Mouse (Mus musculus) neural tube, embryonic 12.5 days (tissue): Measurements from ENCODE around the gene Pigx. TPM values are rescaled to one million over a fixed set of nuclear protein-coding genes. Genes with fewer than 3 reads are reported as not detected.
A peak's percentile ranks its signal among the peaks of the same experiment; 100 is the strongest.

Experiments used
- ATAC-seq: fragments of 200-750 bp; cut with Nextera tagmentation; 2 replicates; pipeline ENCODE4 v1.8.0; 2017; ENCODE audit warnings: low read depth, mild to moderate bottlenecking, moderate TSS enrichment, moderate library complexity; ENCODE audit not compliant: low FRiP score
- H3K27ac ChIP-seq: fragments of 300-500 bp; sonication (generic); 2 replicates; pipeline ENCODE4 v1.5.1; 2016
- H3K27me3 ChIP-seq: fragments of 300-500 bp; sonication (generic); replicated peaks from 2 replicates; pipeline ENCODE4 v1.6.1; 2016; ENCODE audit warnings: mild to moderate bottlenecking
- H3K36me3 ChIP-seq: fragments of 300-500 bp; sonication (generic); 2 replicates; pipeline ENCODE4 v1.6.1; 2016; ENCODE audit warnings: mild to moderate bottlenecking
- H3K4me1 ChIP-seq: fragments of 300-500 bp; sonication (generic); 2 replicates; pipeline ENCODE4 v1.6.1; 2016
- H3K4me2 ChIP-seq: fragments of 300-500 bp; sonication (generic); replicated peaks from 2 replicates; pipeline ENCODE4 v1.6.1; 2016; ENCODE audit warnings: mild to moderate bottlenecking
- H3K4me3 ChIP-seq: fragments of 300-500 bp; sonication (generic); 2 replicates; pipeline ENCODE4 v1.5.1; 2016
- H3K9ac ChIP-seq: fragments of 300-500 bp; sonication (generic); 2 replicates; pipeline ENCODE4 v1.6.1; 2016; ENCODE audit warnings: mild to moderate bottlenecking
- H3K9me3 ChIP-seq: fragments of 300-500 bp; sonication (generic); 2 replicates; pipeline ENCODE4 v1.6.1; 2016; ENCODE audit warnings: mild to moderate bottlenecking
- WGBS: fragments of 180-500 bp; shearing (Covaris S2); methylation state at CpG from one replicate; pipeline ENCODE4 v1.1.7; 2016; 5-methylcytosine and 5-hydroxymethylcytosine counted together
- polyA plus RNA-seq: library from polyadenylated mRNA; unstranded; fragments of >200 nt; fragmentation: Nextera tagmentation; extraction: Ambion mirVana; gene quantifications from 2 replicates; pipeline ENCODE4 v1.2.1, GENCODE M21; 2016

Gene Pigx
- polyA plus RNA-seq = 121 and 136 TPM in 2 replicates

- peak within 1 kb of the TSS; percentile 53 for H3K27ac ChIP-seq
These were observed at the start of gene Pigx, which contains the start of gene Cep19 for GRCm38 (mm10) chr16:32099638-32100150. Gene Pigx, minus strand, starts transcription at chr16:32099740. Gene Cep19, plus strand, starts transcription at chr16:32099800.

GRCm38 (mm10) chr16:32147589-32148207 is 48.2 kb upstream of the Pigx start:
- Histone ChIP-seq H3K36me3 (no peaks in the 10 kb centered on the region), H3K4me3 (no peak overlapping the region), H3K4me2 (peak overlapping the region; percentile 34), H3K9ac (no peak overlapping the region), H3K4me1 (no peaks in the 10 kb centered on the region), H3K27ac (no peak overlapping the region), H3K9me3 (no peaks in the 10 kb centered on the region), H3K27me3 (no peaks in the 10 kb centered on the region)
- WGBS = 60% methylated on average over 12 of the region's 13 CpGs
- ATAC-seq = no peak

More at GRCm38 (mm10) chr16:32099638-32100150, at the start of gene Pigx, which contains the start of gene Cep19:
- under 1% methylated on average over 34 of the region's 34 CpGs for WGBS
- Histone ChIP-seq H3K4me1 (peaks cover 12% of the 10 kb centered on the region), H3K4me2 (peak within 1 kb of the TSS; percentile 69), H3K4me3 (peak within 1 kb of the TSS; percentile 90), H3K27me3 (no peaks in the 10 kb centered on the region), H3K9ac (peak within 1 kb of the TSS; percentile 91), H3K9me3 (no peaks in the 10 kb centered on the region), H3K36me3 (peaks cover 31% of the 10 kb centered on the region)
- ATAC-seq = peak; percentile 96

GRCm38 (mm10) chr16:32144592-32144991 is 45.1 kb upstream of the Pigx start:
- Histone ChIP-seq H3K27me3 (no peaks in the 10 kb centered on the region), H3K9ac (no peak overlapping the region), H3K4me3 (no peak overlapping the region), H3K36me3 (no peaks in the 10 kb centered on the region), H3K9me3 (no peaks in the 10 kb centered on the region), H3K27ac (no peak overlapping the region), H3K4me2 (no peak overlapping the region), H3K4me1 (no peaks in the 10 kb centered on the region)
- 93% methylated on average over 17 of the region's 17 CpGs for WGBS
- ATAC-seq = no peak

- 94% methylated on average over 15 of the region's 15 CpGs for WGBS
- no peak overlapping the region for H3K4me2 ChIP-seq
- H3K9ac ChIP-seq = no peak overlapping the region
- H3K4me1 ChIP-seq = no peaks in the 10 kb centered on the region
- no peak overlapping the region for H3K27ac ChIP-seq
- no peak for ATAC-seq
- no peaks in the 10 kb centered on the region for H3K36me3 ChIP-seq
- no peak overlapping the region for H3K4me3 ChIP-seq
- H3K9me3 ChIP-seq = no peaks in the 10 kb centered on the region
- H3K27me3 ChIP-seq = no peaks in the 10 kb centered on the region
These were observed 44.2 kb upstream of the Pigx start for GRCm38 (mm10) chr16:32143766-32144165.

GRCm38 (mm10) chr16:32138954-32139353 is 39.4 kb upstream of the Pigx start:
- Histone ChIP-seq H3K4me1 (no peaks in the 10 kb centered on the region), H3K9me3 (no peaks in the 10 kb centered on the region), H3K27ac (no peak overlapping the region), H3K36me3 (no peaks in the 10 kb centered on the region), H3K9ac (no peak overlapping the region), H3K4me3 (no peak overlapping the region), H3K27me3 (no peaks in the 10 kb centered on the region), H3K4me2 (no peak overlapping the region)
- 90% methylated on average over 1 of the region's 1 CpGs for WGBS
- no peak for ATAC-seq

- Histone ChIP-seq H3K4me2 (no peak overlapping the region), H3K9me3 (no peaks in the 10 kb centered on the region), H3K4me1 (no peaks in the 10 kb centered on the region), H3K4me3 (no peak overlapping the region), H3K27ac (no peak overlapping the region), H3K27me3 (no peaks in the 10 kb centered on the region), H3K36me3 (no peaks in the 10 kb centered on the region), H3K9ac (no peak overlapping the region)
- ATAC-seq = no peak
- WGBS = 80% methylated on average over 7 of the region's 7 CpGs
These were observed 36.4 kb upstream of the Pigx start for GRCm38 (mm10) chr16:32135842-32136357.

GRCm38 (mm10) chr16:32133148-32133547 is 33.6 kb upstream of the Pigx start:
- 86% methylated on average over 3 of the region's 3 CpGs for WGBS
- no peak for ATAC-seq

GRCm38 (mm10) chr16:32130190-32130826 is 30.8 kb upstream of the Pigx start:
- no peaks in the 10 kb centered on the region for H3K36me3 ChIP-seq
- 74% methylated on average over 16 of the region's 16 CpGs for WGBS
- no peaks in the 10 kb centered on the region for H3K9me3 ChIP-seq
- no peak overlapping the region for H3K4me3 ChIP-seq
- no peak overlapping the region for H3K27ac ChIP-seq
- H3K27me3 ChIP-seq = no peaks in the 10 kb centered on the region
- H3K4me2 ChIP-seq = no peak overlapping the region
- ATAC-seq = no peak
- no peak overlapping the region for H3K9ac ChIP-seq
- no peaks in the 10 kb centered on the region for H3K4me1 ChIP-seq

More at GRCm38 (mm10) chr16:32133148-32133547, 33.6 kb upstream of the Pigx start:
- H3K9ac ChIP-seq = no peak overlapping the region
- H3K27me3 ChIP-seq = no peaks in the 10 kb centered on the region
- no peak overlapping the region for H3K4me2 ChIP-seq
- H3K36me3 ChIP-seq = no peaks in the 10 kb centered on the region
- H3K4me1 ChIP-seq = no peaks in the 10 kb centered on the region
- H3K9me3 ChIP-seq = no peaks in the 10 kb centered on the region
- H3K27ac ChIP-seq = no peak overlapping the region
- no peak overlapping the region for H3K4me3 ChIP-seq

GRCm38 (mm10) chr16:32129449-32130189 is 30.1 kb upstream of the Pigx start:
- no peaks in the 10 kb centered on the region for H3K36me3 ChIP-seq
- 84% methylated on average over 20 of the region's 20 CpGs for WGBS
- no peaks in the 10 kb centered on the region for H3K4me1 ChIP-seq
- no peaks in the 10 kb centered on the region for H3K27me3 ChIP-seq
- no peak overlapping the region for H3K4me2 ChIP-seq
- no peak overlapping the region for H3K9ac ChIP-seq
- H3K4me3 ChIP-seq = no peak overlapping the region
- no peaks in the 10 kb centered on the region for H3K9me3 ChIP-seq
- no peak overlapping the region for H3K27ac ChIP-seq
- ATAC-seq = no peak

GRCm38 (mm10) chr16:32127046-32127445 is 27.5 kb upstream of the Pigx start:
- H3K4me1 ChIP-seq = no peaks in the 10 kb centered on the region
- no peak overlapping the region for H3K4me3 ChIP-seq
- no peaks in the 10 kb centered on the region for H3K36me3 ChIP-seq
- WGBS = 93% methylated on average over 4 of the region's 4 CpGs
- no peaks in the 10 kb centered on the region for H3K27me3 ChIP-seq
- no peak overlapping the region for H3K27ac ChIP-seq
- no peaks in the 10 kb centered on the region for H3K9me3 ChIP-seq
- no peak overlapping the region for H3K4me2 ChIP-seq
- no peak overlapping the region for H3K9ac ChIP-seq
- ATAC-seq = no peak

GRCm38 (mm10) chr16:32125364-32125763 is 25.8 kb upstream of the Pigx start:
- H3K4me2 ChIP-seq = no peak overlapping the region
- ATAC-seq = no peak
- H3K9ac ChIP-seq = no peak overlapping the region
- H3K27me3 ChIP-seq = no peaks in the 10 kb centered on the region
- no peak overlapping the region for H3K27ac ChIP-seq
- no peaks in the 10 kb centered on the region for H3K9me3 ChIP-seq
- no peaks in the 10 kb centered on the region for H3K36me3 ChIP-seq
- H3K4me3 ChIP-seq = no peak overlapping the region
- 88% methylated on average over 3 of the region's 3 CpGs for WGBS
- no peaks in the 10 kb centered on the region for H3K4me1 ChIP-seq
